Mouse (Mus musculus) hindbrain, embryonic 15.5 days (tissue): ENCODE results near the gene Adra1d. TPM values are rescaled to one million over a fixed set of nuclear protein-coding genes. Genes with fewer than 3 reads are reported as not detected.
A peak's percentile ranks its signal among the peaks of the same experiment; 100 is the strongest.

Experiments
- ATAC-seq: fragments of 200-750 bp; cut with Nextera tagmentation; 2 replicates; pipeline ENCODE4 v1.8.0; 2017; ENCODE audit warnings: low read depth, moderate number of reproducible peaks, moderate TSS enrichment; ENCODE audit not compliant: low FRiP score
- H3K27ac ChIP-seq: fragments of 300-500 bp; sonication (generic); replicated peaks from 2 replicates; pipeline ENCODE4 v1.5.1; 2015; ENCODE audit warnings: mild to moderate bottlenecking, inconsistent platforms
- H3K27me3 ChIP-seq: fragments of 300-500 bp; sonication (generic); 2 replicates; pipeline ENCODE4 v1.6.1; 2015; ENCODE audit warnings: control low read depth, inconsistent platforms
- H3K36me3 ChIP-seq: fragments of 300-500 bp; sonication (generic); 2 replicates; pipeline ENCODE4 v1.6.1; 2015; ENCODE audit warnings: control low read depth, inconsistent platforms
- H3K4me1 ChIP-seq: fragments of 300-500 bp; sonication (generic); replicated peaks from 2 replicates; pipeline ENCODE4 v1.6.1; 2015; ENCODE audit warnings: control low read depth, inconsistent platforms
- H3K4me2 ChIP-seq: fragments of 300-500 bp; sonication (generic); 2 replicates; pipeline ENCODE4 v1.6.1; 2015; ENCODE audit warnings: moderate library complexity, mild to moderate bottlenecking, inconsistent platforms
- H3K4me3 ChIP-seq: fragments of 300-500 bp; sonication (generic); 2 replicates; pipeline ENCODE4 v1.5.1; 2015; ENCODE audit warnings: mild to moderate bottlenecking, inconsistent platforms
- H3K9ac ChIP-seq: fragments of 300-500 bp; sonication (generic); 2 replicates; pipeline ENCODE4 v1.6.1; 2015; ENCODE audit warnings: inconsistent platforms
- H3K9me3 ChIP-seq: fragments of 300-500 bp; sonication (generic); 2 replicates; pipeline ENCODE4 v1.6.1; 2016; ENCODE audit warnings: control low read depth, inconsistent platforms
- WGBS: fragments of 180-500 bp; shearing (Covaris S2); methylation state at CpG from one replicate; pipeline ENCODE4 v1.1.7; 2015; 5-methylcytosine and 5-hydroxymethylcytosine counted together
- polyA plus RNA-seq: library from polyadenylated mRNA; unstranded; fragments of >200 nt; fragmentation: Nextera tagmentation; extraction: Ambion mirVana; gene quantifications from 2 replicates; pipeline ENCODE4 v1.2.1, GENCODE M21; 2015

The Adra1d gene
- polyA plus RNA-seq, 1 experiment from 2014 or later = 0.61 TPM

GRCm38 (mm10) chr2:131506358-131506757, 55.7 kb downstream of the Adra1d start:
- no peak overlapping the region for H3K4me3 ChIP-seq
- H3K27me3 ChIP-seq = no peaks in the 10 kb centered on the region
- 16% methylated on average over 3 of the region's 3 CpGs for WGBS
- H3K9me3 ChIP-seq = no peaks in the 10 kb centered on the region
- H3K27ac ChIP-seq = peak overlapping the region; percentile 66
- ATAC-seq = peak; percentile 62; the same call in 1 of the 2 replicates
- no peaks in the 10 kb centered on the region for H3K36me3 ChIP-seq
- H3K9ac ChIP-seq = no peak overlapping the region
- no peak overlapping the region for H3K4me2 ChIP-seq
- H3K4me1 ChIP-seq = peaks cover 64% of the 10 kb centered on the region

DNA sequence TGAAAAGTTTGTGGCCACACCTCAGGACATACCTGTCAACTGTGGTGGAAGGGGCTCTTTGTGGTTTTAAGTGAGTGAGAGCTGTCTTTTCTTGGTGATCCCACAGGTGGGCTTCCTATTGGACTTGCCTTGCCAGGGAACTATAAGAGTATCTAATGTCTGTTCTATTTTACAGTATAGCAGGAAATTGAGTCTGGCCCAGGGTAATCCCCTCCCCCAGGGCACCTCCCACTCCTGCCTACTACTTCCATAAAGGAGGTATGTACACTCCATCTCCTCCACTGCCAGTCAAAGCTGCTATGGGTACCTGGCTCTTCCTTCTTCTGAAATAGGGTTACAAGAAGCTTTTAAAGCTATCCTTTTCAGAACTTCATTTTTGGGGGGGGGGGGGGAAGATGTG, 56.7 kb downstream of the Adra1d start:
- H3K9ac ChIP-seq = no peak overlapping the region
- no peaks in the 10 kb centered on the region for H3K36me3 ChIP-seq
- H3K27ac ChIP-seq = no peak overlapping the region
- peaks cover 65% of the 10 kb centered on the region for H3K4me1 ChIP-seq
- no peaks in the 10 kb centered on the region for H3K27me3 ChIP-seq
- ATAC-seq = no peak
- no peak overlapping the region for H3K4me2 ChIP-seq
- no peak overlapping the region for H3K4me3 ChIP-seq
- H3K9me3 ChIP-seq = no peaks in the 10 kb centered on the region

DNA sequence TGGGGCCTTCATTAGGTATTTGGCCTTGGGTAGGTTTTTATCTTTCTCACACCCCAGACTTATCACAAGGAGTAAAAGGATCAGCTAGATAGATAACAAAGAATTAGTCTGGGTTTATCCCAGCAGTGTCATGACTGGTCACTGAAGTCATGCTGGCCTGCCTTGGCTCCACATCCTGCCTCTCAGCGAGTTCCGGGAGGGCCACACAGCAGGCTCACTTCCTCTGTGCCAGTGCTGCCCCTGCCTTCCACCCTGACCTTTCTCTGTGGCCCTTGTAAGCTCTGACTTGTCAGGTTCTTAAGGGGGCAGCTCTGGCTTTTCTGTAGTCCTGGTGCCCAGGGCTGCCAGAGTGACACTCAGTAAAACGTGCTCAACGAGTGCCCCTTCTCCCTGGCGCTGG, 59.5 kb downstream of the Adra1d start:
- no peak for ATAC-seq
- no peak overlapping the region for H3K4me3 ChIP-seq
- 77% methylated on average over 5 of the region's 5 CpGs for WGBS
- H3K36me3 ChIP-seq = no peaks in the 10 kb centered on the region
- no peaks in the 10 kb centered on the region for H3K27me3 ChIP-seq
- H3K9me3 ChIP-seq = no peaks in the 10 kb centered on the region
- H3K27ac ChIP-seq = peak overlapping the region; percentile 35
- no peak overlapping the region for H3K4me2 ChIP-seq
- H3K9ac ChIP-seq = no peak overlapping the region
- peaks cover 48% of the 10 kb centered on the region for H3K4me1 ChIP-seq

- Histone ChIP-seq H3K4me3 (no peak overlapping the region), H3K27ac (peak overlapping the region; percentile 35), H3K36me3 (no peaks in the 10 kb centered on the region), H3K27me3 (no peaks in the 10 kb centered on the region), H3K9me3 (no peaks in the 10 kb centered on the region), H3K9ac (no peak overlapping the region), H3K4me2 (no peak overlapping the region), H3K4me1 (peaks cover 44% of the 10 kb centered on the region)
- WGBS = 49% methylated on average over 5 of the region's 5 CpGs
- peak; percentile 59; the same call in 1 of the 2 replicates for ATAC-seq
Measured at GRCm38 (mm10) chr2:131501886-131502285, 60.2 kb downstream of the Adra1d start.

GRCm38 (mm10) chr2:131499290-131499845, 62.7 kb downstream of the Adra1d start:
- H3K4me2 ChIP-seq = no peak overlapping the region

DNA sequence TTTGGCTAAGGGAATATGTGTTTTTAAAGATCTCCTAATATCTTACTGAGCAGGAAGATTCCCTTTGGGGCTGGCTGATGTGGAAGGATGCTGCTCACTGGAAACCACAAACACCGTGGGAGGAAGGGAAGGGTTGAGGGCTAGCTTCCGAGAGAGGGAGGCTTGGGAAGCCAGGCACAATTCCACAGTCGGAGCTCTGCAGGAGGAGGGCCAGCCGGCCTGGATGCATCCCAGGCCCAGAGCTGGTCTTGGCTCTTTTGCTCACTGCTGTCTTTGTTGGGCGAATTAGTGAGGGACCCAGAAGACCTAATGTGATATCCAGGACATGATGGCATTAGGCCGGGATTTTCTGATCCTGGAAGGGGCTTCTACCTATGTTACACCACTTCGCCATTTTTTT, 63.9 kb downstream of the Adra1d start:
- Histone ChIP-seq H3K4me1 (peaks cover 54% of the 10 kb centered on the region), H3K4me3 (no peak overlapping the region), H3K36me3 (no peaks in the 10 kb centered on the region), H3K27me3 (no peaks in the 10 kb centered on the region), H3K9ac (no peak overlapping the region), H3K27ac (no peak overlapping the region), H3K9me3 (no peaks in the 10 kb centered on the region), H3K4me2 (no peak overlapping the region)
- WGBS = 68% methylated on average over 7 of the region's 7 CpGs
- no peak for ATAC-seq

More at GRCm38 (mm10) chr2:131499290-131499845, 62.7 kb downstream of the Adra1d start:
- Histone ChIP-seq H3K9me3 (no peaks in the 10 kb centered on the region), H3K4me1 (peaks cover 42% of the 10 kb centered on the region), H3K27me3 (no peaks in the 10 kb centered on the region), H3K9ac (no peak overlapping the region), H3K36me3 (no peaks in the 10 kb centered on the region), H3K4me3 (no peak overlapping the region), H3K27ac (no peak overlapping the region)
- ATAC-seq = no peak; the same call in 1 of the 2 replicates
- 74% methylated on average over 5 of the region's 5 CpGs for WGBS

DNA sequence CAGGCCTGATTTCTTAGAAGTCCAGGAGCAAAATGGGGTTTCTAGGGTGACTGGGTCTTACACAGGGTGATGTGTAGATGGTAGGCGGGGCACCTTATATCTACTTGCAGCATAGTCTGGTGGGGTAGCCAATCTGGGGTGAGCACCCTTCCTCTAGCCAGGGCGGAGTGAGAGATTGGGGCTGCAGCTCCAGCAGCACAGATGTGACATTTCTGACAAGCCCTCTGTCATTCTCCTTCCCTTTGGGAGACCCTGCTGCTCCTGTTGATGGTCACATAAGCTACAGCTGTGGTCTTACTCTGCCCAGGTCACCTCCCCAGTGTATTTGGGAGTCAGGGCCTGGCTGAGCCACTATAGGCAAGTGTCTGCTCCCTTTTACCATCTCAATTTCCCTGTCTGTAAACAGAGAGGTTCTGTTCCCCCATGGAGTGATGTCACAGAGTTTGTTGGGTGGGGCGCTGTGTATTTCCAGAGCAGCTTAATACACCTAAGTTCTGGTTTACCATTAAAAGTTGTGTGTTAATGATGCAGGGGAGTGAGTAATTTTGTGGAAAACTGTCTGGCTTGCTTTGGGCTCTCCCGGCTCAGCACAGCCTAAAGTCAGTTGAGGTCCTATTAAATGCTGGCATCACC, 64.7 kb downstream of the Adra1d start:
- 92% methylated on average over 4 of the region's 4 CpGs for WGBS
- ATAC-seq = no peak
- H3K4me1 ChIP-seq = peaks cover 52% of the 10 kb centered on the region

GRCm38 (mm10) chr2:131496125-131496820, 65.8 kb downstream of the Adra1d start:
- WGBS = 86% methylated on average over 5 of the region's 5 CpGs

More for the DNA sequence above, 64.7 kb downstream of the Adra1d start:
- Histone ChIP-seq H3K27me3 (no peaks in the 10 kb centered on the region), H3K36me3 (no peaks in the 10 kb centered on the region), H3K9me3 (no peaks in the 10 kb centered on the region), H3K4me3 (no peak overlapping the region), H3K4me2 (no peak overlapping the region), H3K9ac (no peak overlapping the region), H3K27ac (no peak overlapping the region)

More at GRCm38 (mm10) chr2:131496125-131496820, 65.8 kb downstream of the Adra1d start:
- H3K27ac ChIP-seq = no peak overlapping the region
- H3K4me3 ChIP-seq = no peak overlapping the region
- H3K4me1 ChIP-seq = peaks cover 43% of the 10 kb centered on the region
- H3K36me3 ChIP-seq = no peaks in the 10 kb centered on the region
- ATAC-seq = no peak
- H3K4me2 ChIP-seq = no peak overlapping the region
- no peaks in the 10 kb centered on the region for H3K27me3 ChIP-seq
- H3K9ac ChIP-seq = no peak overlapping the region
- no peaks in the 10 kb centered on the region for H3K9me3 ChIP-seq

Other genes with a start within 250 kb of the Adra1d start
- gene Rnf24, start 209.4 kb downstream of the Adra1d start, polyA plus RNA-seq = 15.9 and 18.2 TPM in 2 replicates
- gene Smox, start 70.8 kb downstream of the Adra1d start, polyA plus RNA-seq = 52.3 and 53.4 TPM in 2 replicates